Mouse (Mus musculus) G1E (cell line): Measurements from ENCODE around the gene Cnst.

Experiments used
- CTCF ChIP-seq: IDR thresholded peaks from 2 replicates; pipeline ENCODE4 v1.5.1; 2012; ENCODE audit warnings: low read depth, low read length, inconsistent platforms, mixed read lengths
- GATA1 ChIP-seq: IDR thresholded peaks from 2 replicates; pipeline ENCODE4 v1.6.1; 2012; ENCODE audit warnings: borderline replicate concordance, low read length, inconsistent platforms, mixed read lengths
- GATA2 ChIP-seq: IDR thresholded peaks from 2 replicates; pipeline ENCODE4 v1.6.1; 2012; ENCODE audit warnings: low read depth, low read length, inconsistent platforms, borderline replicate concordance
- POLR2AphosphoS5 ChIP-seq: IDR thresholded peaks from 2 replicates; pipeline ENCODE4 v1.6.1; 2012; ENCODE audit warnings: low read depth, low read length, inconsistent platforms; ENCODE audit not compliant: insufficient replicate concordance
- TAL1 ChIP-seq: conservative IDR thresholded peaks from 2 replicates; pipeline ENCODE4 v1.6.1; 2012; ENCODE audit warnings: low read depth, low read length, inconsistent platforms, mixed read lengths

- TF ChIP-seq CTCF (no peak), POLR2AphosphoS5 (no peak), TAL1 (no peak), GATA1 (no peak), GATA2 (no peak)
Measured at GRCm38 (mm10) chr1:179617426-179617825, 71.3 kb downstream of the Cnst start.
